In genomic region chr16:87307109-87307735, GRCm38 (mm10) we compare ENCODE assay signal across 9 mouse cellular contexts. TPM values are rescaled to one million over a fixed set of nuclear protein-coding genes. Genes with fewer than 3 reads are reported as not detected.
A peak's percentile ranks its signal among the peaks of the same experiment; 100 is the strongest.
DNase-seq lines count a peak whose midpoint lies in the region; ATAC-seq lines count a peak whose summit lies in the region.
"Had no signal": no experiment of that assay in that cellular context is flagged by ENCODE, and none has a peak within 500 bp of the region (broad histone marks: within the 10 kb centered on the region; RNA-seq: fewer than 3 reads in every experiment).

No protein-coding gene starts in this region.

- no peaks in the 10 kb centered on the region for H3K9me3 ChIP-seq in liver, embryonic 12.5 days (replicated peaks)
- H3K9me3 ChIP-seq: limb, embryonic 15.5 days had no signal

- no peak overlapping the region for H3K4me3 ChIP-seq in liver, embryonic 12.5 days
- H3K4me3 ChIP-seq: erythroblast, embryonic 14.5 days; limb, embryonic 15.5 days had no signal

- H3K9ac ChIP-seq in liver, embryonic 12.5 days = no peak overlapping the region
- H3K9ac ChIP-seq: limb, embryonic 15.5 days had no signal

- no peaks in the 10 kb centered on the region for H3K36me3 ChIP-seq in liver, embryonic 12.5 days
- H3K36me3 ChIP-seq: limb, embryonic 15.5 days had no signal

- no peak overlapping the region for H3K4me2 ChIP-seq in liver, embryonic 12.5 days
- H3K4me2 ChIP-seq: limb, embryonic 15.5 days had no signal

- ATAC-seq in liver, embryonic 12.5 days = no peak

- no peaks in the 10 kb centered on the region for H3K27me3 ChIP-seq in liver, embryonic 12.5 days (replicated peaks)
- H3K27me3 ChIP-seq: limb, embryonic 15.5 days had no signal

- WGBS in liver, embryonic 12.5 days (ENCODE audit: insufficient replicate concordance) = 61% methylated on average over 10 of the region's 10 CpGs

- peak; percentile 17 for DNase-seq in urinary bladder, postnatal 14 days (ENCODE audit: low spot score)
- no peak for DNase-seq in urinary bladder, postnatal 4 days (ENCODE audit: low spot score in 2 of 2)
- peak; percentile 65 for DNase-seq in heart, adult 8-10 months (ENCODE audit: low spot score)
- peak; percentile 15 to 84 for DNase-seq in left cerebral cortex, postnatal 25 days (ENCODE audit: low spot score in 2 of 2)
- DNase-seq in cerebellum, postnatal 14 days = no peak
- DNase-seq in thymus, adult 18-20 months = no peak

- H3K27ac ChIP-seq in liver, embryonic 12.5 days = no peak overlapping the region
- H3K27ac ChIP-seq: limb, embryonic 15.5 days had no signal

- no peaks in the 10 kb centered on the region for H3K4me1 ChIP-seq in liver, embryonic 12.5 days
- H3K4me1 ChIP-seq: limb, embryonic 15.5 days had no signal

- intact Hi-C loops in left cerebral cortex, postnatal 25 days (cut with DNase I) = no loop called here

RNA-seq across cellular contexts. Expression of gene N6amt1, which starts 46.8 kb away (rescaled TPM):
- 10 to 100 TPM; 20.0 to 21.2 (median 20.4) TPM for total RNA-seq in heart, adult 8-10 months (2022)
- 10 to 100 TPM; 17.3 to 18.5 TPM for total RNA-seq in left cerebral cortex, postnatal 25 days (2021)
- polyA plus RNA-seq in liver, embryonic 12.5 days (2016; fragmentation: Nextera tagmentation; extraction: Ambion mirVana) = 10.2 and 10.3 TPM in 2 replicates

Comparison
In these comparisons a context has a peak if more than half of its experiments do, and no peak if none do; other contexts are left out.
1. DNase-seq: peak in urinary bladder, postnatal 14 days (single experiment), heart, adult 8-10 months (single experiment) and left cerebral cortex, postnatal 25 days (2 of 2); none in urinary bladder, postnatal 4 days (0 of 2), cerebellum, postnatal 14 days (0 of 2) and thymus, adult 18-20 months (0 of 2).